In the genomic region with DNA sequence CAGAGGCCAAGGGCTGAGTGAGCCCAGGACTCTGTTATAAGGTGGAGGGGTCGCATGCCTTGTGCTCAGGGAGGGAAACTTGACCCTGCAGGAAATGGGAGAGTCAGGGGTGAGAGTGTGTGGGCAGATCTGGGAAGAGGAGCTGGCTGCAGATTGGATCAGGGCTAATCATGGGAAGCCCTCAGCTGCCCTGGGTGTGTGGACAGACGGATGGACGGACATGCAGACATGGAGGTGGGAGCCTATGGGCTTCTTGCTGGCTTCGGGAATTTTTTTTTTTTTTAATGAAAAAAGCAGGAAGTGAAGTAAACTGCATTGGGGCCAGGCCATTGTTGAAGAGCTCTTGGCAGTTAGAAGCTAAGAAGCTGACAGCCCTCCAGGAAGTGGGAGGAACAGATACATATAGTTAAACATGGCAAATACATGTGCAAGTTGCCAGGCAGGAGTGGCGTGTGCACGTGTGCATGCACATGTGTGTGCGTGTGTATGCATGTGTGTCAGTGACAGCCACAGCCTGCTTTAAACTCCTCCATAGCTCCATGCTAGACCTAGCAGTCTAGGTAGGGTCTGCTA, we compare ENCODE assay signal across 12 mouse cellular contexts. TPM values are rescaled to one million over a fixed set of nuclear protein-coding genes. Genes with fewer than 3 reads are reported as not detected.
DNase-seq lines count a peak whose midpoint lies in the region; ATAC-seq and TF ChIP-seq lines count a peak whose summit lies in the region.
"Had no signal": no experiment of that assay in that cellular context is flagged by ENCODE, and none has a peak within 500 bp of the region (broad histone marks: within the 10 kb centered on the region; RNA-seq: fewer than 3 reads in every experiment).

No protein-coding gene starts in this region.

- peaks cover 14% of the 10 kb centered on the region for H3K27me3 ChIP-seq in forebrain, embryonic 12.5 days
- H3K27me3 ChIP-seq in forebrain, embryonic 15.5 days: no peaks in the 10 kb centered on the region
- no peaks in the 10 kb centered on the region for H3K27me3 ChIP-seq in kidney, postnatal 0 days (ENCODE audit: insufficient read depth, low read length)
- no peaks in the 10 kb centered on the region for H3K27me3 ChIP-seq in E14TG2a.4 (ENCODE audit: insufficient read depth, low read length)
- H3K27me3 ChIP-seq in limb, embryonic 10.5 days (ENCODE audit: low read depth, poor library complexity, severe bottlenecking): peaks cover 19% of the 10 kb centered on the region
- no peaks in the 10 kb centered on the region for H3K27me3 ChIP-seq in hindbrain, embryonic 11.5 days (ENCODE audit: control insufficient read depth, insufficient read depth, low read length)
- H3K27me3 ChIP-seq in midbrain, embryonic 11.5 days (ENCODE audit: control insufficient read depth, insufficient read depth, low read length): no peaks in the 10 kb centered on the region

- peaks cover 17% of the 10 kb centered on the region for H3K36me3 ChIP-seq in forebrain, embryonic 12.5 days (replicated peaks)
- H3K36me3 ChIP-seq in forebrain, embryonic 15.5 days: peaks cover 3% of the 10 kb centered on the region; the same call in 1 of the 2 replicates
- peaks cover 24% of the 10 kb centered on the region for H3K36me3 ChIP-seq in kidney, postnatal 0 days (ENCODE audit: insufficient read depth, low read length)
- peaks cover 57% of the 10 kb centered on the region for H3K36me3 ChIP-seq in E14TG2a.4 (ENCODE audit: insufficient read depth, low read length)
- peaks cover 41% of the 10 kb centered on the region for H3K36me3 ChIP-seq in limb, embryonic 10.5 days
- H3K36me3 ChIP-seq in hindbrain, embryonic 11.5 days (ENCODE audit: control insufficient read depth, insufficient read depth, low read length): no peaks in the 10 kb centered on the region
- no peaks in the 10 kb centered on the region for H3K36me3 ChIP-seq in midbrain, embryonic 11.5 days (ENCODE audit: control insufficient read depth, insufficient read depth, low read length)

- no peak for ATAC-seq in forebrain, embryonic 12.5 days (ENCODE audit: low FRiP score)
- ATAC-seq in forebrain, embryonic 15.5 days (replicated peaks): no peak
- no peak for ATAC-seq in kidney, postnatal 0 days (replicated peaks; ENCODE audit: low FRiP score, low read depth)
- ATAC-seq in hindbrain, embryonic 11.5 days (ENCODE audit: low FRiP score): no peak
- no peak for ATAC-seq in midbrain, embryonic 11.5 days (ENCODE audit: low FRiP score)

- 0 out of 2 replicates have a peak overlapping the region, but pooled peaks have one; percentile 4 for H3K9ac ChIP-seq in forebrain, embryonic 12.5 days
- no peak overlapping the region for H3K9ac ChIP-seq in forebrain, embryonic 15.5 days (replicated peaks)
- no peak overlapping the region for H3K9ac ChIP-seq in kidney, postnatal 0 days (ENCODE audit: low read depth, low read length)
- no peak overlapping the region for H3K9ac ChIP-seq in hindbrain, embryonic 11.5 days (ENCODE audit: low read depth, low read length)
- H3K9ac ChIP-seq in midbrain, embryonic 11.5 days (ENCODE audit: low read length): no peak overlapping the region

- DNase-seq in kidney, postnatal 0 days (ENCODE audit: low spot score): peak; percentile 63
- no peak for DNase-seq in kidney, postnatal 25 days
- no peak for DNase-seq in limb, embryonic 10.5 days (ENCODE audit: low spot score)
- no peak for DNase-seq in hindbrain, embryonic 11.5 days (ENCODE audit: low spot score)
- DNase-seq in midbrain, embryonic 11.5 days (ENCODE audit: low spot score, missing footprints): no peak
- DNase-seq: cerebellum, adult 8-10 months; gastrocnemius, postnatal 25 days; kidney, postnatal 14 days; midbrain, embryonic 14.5 days had no signal

- 84% methylated on average over 7 of the region's 7 CpGs for WGBS in forebrain, embryonic 12.5 days
- WGBS in forebrain, embryonic 15.5 days: 84% methylated on average over 7 of the region's 7 CpGs
- WGBS in kidney, postnatal 0 days: 31% methylated on average over 7 of the region's 7 CpGs
- WGBS in limb, embryonic 10.5 days: 60% methylated on average over 7 of the region's 7 CpGs
- WGBS in hindbrain, embryonic 11.5 days: 77% methylated on average over 7 of the region's 7 CpGs
- 80% methylated on average over 7 of the region's 7 CpGs for WGBS in midbrain, embryonic 11.5 days

- no peak overlapping the region for H3K4me3 ChIP-seq in forebrain, embryonic 12.5 days (replicated peaks)
- no peak overlapping the region for H3K4me3 ChIP-seq in forebrain, embryonic 15.5 days
- no peak overlapping the region for H3K4me3 ChIP-seq in kidney, postnatal 0 days (replicated peaks; ENCODE audit: low read depth, low read length)
- H3K4me3 ChIP-seq in E14TG2a.4 (replicated peaks; ENCODE audit: low read length): peak overlapping the region; percentile 45
- H3K4me3 ChIP-seq in limb, embryonic 10.5 days: no peak overlapping the region
- no peak overlapping the region for H3K4me3 ChIP-seq in hindbrain, embryonic 11.5 days (ENCODE audit: low read depth, low read length)
- no peak overlapping the region for H3K4me3 ChIP-seq in midbrain, embryonic 11.5 days (ENCODE audit: low read depth, low read length)

- TF ChIP-seq CTCF in kidney, postnatal 0 days (IDR thresholded peaks at IDR 0.05; ENCODE audit: low read depth): no peak
- no peak for TF ChIP-seq CTCF in E14TG2a.4 (conservative IDR thresholded peaks at IDR 0.05; ENCODE audit: low read length)

- no peaks in the 10 kb centered on the region for H3K9me3 ChIP-seq in forebrain, embryonic 12.5 days
- no peaks in the 10 kb centered on the region for H3K9me3 ChIP-seq in forebrain, embryonic 15.5 days
- no peaks in the 10 kb centered on the region for H3K9me3 ChIP-seq in kidney, postnatal 0 days (replicated peaks; ENCODE audit: low read length)
- H3K9me3 ChIP-seq in E14TG2a.4 (ENCODE audit: low read length): no peaks in the 10 kb centered on the region
- H3K9me3 ChIP-seq in limb, embryonic 10.5 days (replicated peaks): no peaks in the 10 kb centered on the region
- no peaks in the 10 kb centered on the region for H3K9me3 ChIP-seq in hindbrain, embryonic 11.5 days (ENCODE audit: control insufficient read depth, low read length)
- H3K9me3 ChIP-seq in midbrain, embryonic 11.5 days (ENCODE audit: control insufficient read depth, low read length): no peaks in the 10 kb centered on the region

- no peak overlapping the region for H3K4me2 ChIP-seq in forebrain, embryonic 12.5 days
- H3K4me2 ChIP-seq in forebrain, embryonic 15.5 days (replicated peaks): no peak overlapping the region
- no peak overlapping the region for H3K4me2 ChIP-seq in kidney, postnatal 0 days (ENCODE audit: low read length)
- H3K4me2 ChIP-seq in hindbrain, embryonic 11.5 days (replicated peaks; ENCODE audit: low read depth, low read length): no peak overlapping the region
- H3K4me2 ChIP-seq in midbrain, embryonic 11.5 days: no peak overlapping the region

- H3K4me1 ChIP-seq in forebrain, embryonic 12.5 days: peaks cover 21% of the 10 kb centered on the region
- H3K4me1 ChIP-seq in forebrain, embryonic 15.5 days: no peaks in the 10 kb centered on the region
- H3K4me1 ChIP-seq in kidney, postnatal 0 days (replicated peaks; ENCODE audit: insufficient read depth, low read length): peaks cover 15% of the 10 kb centered on the region; the same call in 1 of the 2 replicates
- H3K4me1 ChIP-seq in E14TG2a.4 (replicated peaks; ENCODE audit: low read depth, low read length): peaks cover 95% of the 10 kb centered on the region
- peaks cover 47% of the 10 kb centered on the region for H3K4me1 ChIP-seq in limb, embryonic 10.5 days
- peaks cover 7% of the 10 kb centered on the region; the same call in 1 of the 2 replicates for H3K4me1 ChIP-seq in hindbrain, embryonic 11.5 days (replicated peaks; ENCODE audit: control insufficient read depth, insufficient read depth, low read length)
- H3K4me1 ChIP-seq in midbrain, embryonic 11.5 days (ENCODE audit: control insufficient read depth, insufficient read depth, low read length): peaks cover 3% of the 10 kb centered on the region; the same call in 1 of the 2 replicates

- H3K27ac ChIP-seq in forebrain, embryonic 12.5 days: no peak overlapping the region
- H3K27ac ChIP-seq in forebrain, embryonic 15.5 days (replicated peaks): no peak overlapping the region
- peak overlapping the region; percentile 50; the same call in 1 of the 2 replicates for H3K27ac ChIP-seq in kidney, postnatal 0 days
- H3K27ac ChIP-seq in limb, embryonic 10.5 days: peak overlapping the region; percentile 42
- H3K27ac ChIP-seq in hindbrain, embryonic 11.5 days (ENCODE audit: low read depth, low read length): no peak overlapping the region
- no peak overlapping the region for H3K27ac ChIP-seq in midbrain, embryonic 11.5 days (ENCODE audit: low read depth, low read length)

RNA-seq across cellular contexts. Expression of gene Tnfrsf25, which starts 14.6 kb away (rescaled TPM):
- 0.66 and 0.76 TPM in 2 replicates for polyA plus RNA-seq in forebrain, embryonic 12.5 days (2016; fragmentation: Nextera tagmentation; extraction: Ambion mirVana)
- polyA plus RNA-seq in forebrain, embryonic 15.5 days (2015; fragmentation: Nextera tagmentation; extraction: Ambion mirVana): 0.53 and 1.0 TPM in 2 replicates
- 0.68 and 0.83 TPM in 2 replicates for polyA plus RNA-seq in kidney, postnatal 0 days (2015; fragmentation: Nextera tagmentation; extraction: Ambion mirVana)
- 0.67 and 0.75 TPM in 2 replicates for polyA plus RNA-seq in limb, embryonic 10.5 days (2016; fragmentation: Nextera tagmentation; extraction: Ambion mirVana)
- 0.18 and 0.28 TPM in 2 replicates for polyA plus RNA-seq in hindbrain, embryonic 11.5 days (2014; fragmentation: Nextera tagmentation; extraction: Ambion mirVana)
- 0.28 and 0.31 TPM in 2 replicates for polyA plus RNA-seq in midbrain, embryonic 11.5 days (2014; fragmentation: Nextera tagmentation; extraction: Ambion mirVana)

RNA-seq across cellular contexts. Expression of gene Plekhg5, which starts 28.9 kb away (rescaled TPM):
- 9.5 and 10.8 TPM in 2 replicates for polyA plus RNA-seq in forebrain, embryonic 12.5 days (2016; fragmentation: Nextera tagmentation; extraction: Ambion mirVana)
- polyA plus RNA-seq in forebrain, embryonic 15.5 days (2015; fragmentation: Nextera tagmentation; extraction: Ambion mirVana): 9.3 and 10.9 TPM in 2 replicates
- 18.3 and 19.3 TPM in 2 replicates for polyA plus RNA-seq in kidney, postnatal 0 days (2015; fragmentation: Nextera tagmentation; extraction: Ambion mirVana)
- polyA plus RNA-seq in limb, embryonic 10.5 days (2016; fragmentation: Nextera tagmentation; extraction: Ambion mirVana): 9.5 and 13.3 TPM in 2 replicates
- 4.0 and 4.6 TPM in 2 replicates for polyA plus RNA-seq in hindbrain, embryonic 11.5 days (2014; fragmentation: Nextera tagmentation; extraction: Ambion mirVana)
- polyA plus RNA-seq in midbrain, embryonic 11.5 days (2014; fragmentation: Nextera tagmentation; extraction: Ambion mirVana): 3.6 and 5.1 TPM in 2 replicates

RNA-seq across cellular contexts. Expression of gene Espn, which starts 51.0 kb away (rescaled TPM):
- 1.8 and 2.1 TPM in 2 replicates for polyA plus RNA-seq in forebrain, embryonic 12.5 days (2016; fragmentation: Nextera tagmentation; extraction: Ambion mirVana)
- polyA plus RNA-seq in forebrain, embryonic 15.5 days (2015; fragmentation: Nextera tagmentation; extraction: Ambion mirVana): 0.09 and 0.10 TPM in 2 replicates
- polyA plus RNA-seq in kidney, postnatal 0 days (2015; fragmentation: Nextera tagmentation; extraction: Ambion mirVana): 32.9 and 35.0 TPM in 2 replicates
- polyA plus RNA-seq in limb, embryonic 10.5 days (2016; fragmentation: Nextera tagmentation; extraction: Ambion mirVana): 2.9 and 3.2 TPM in 2 replicates
- polyA plus RNA-seq in hindbrain, embryonic 11.5 days (2014; fragmentation: Nextera tagmentation; extraction: Ambion mirVana): 1.4 and 2.0 TPM in 2 replicates
- polyA plus RNA-seq in midbrain, embryonic 11.5 days (2014; fragmentation: Nextera tagmentation; extraction: Ambion mirVana): 0.33 and 0.61 TPM in 2 replicates
- polyA plus RNA-seq: midbrain, embryonic 14.5 days had no signal

RNA-seq across cellular contexts. Expression of gene Hes2, which starts 57.5 kb away (rescaled TPM):
- not detected in 2 replicates for polyA plus RNA-seq in forebrain, embryonic 12.5 days (2016; fragmentation: Nextera tagmentation; extraction: Ambion mirVana)
- not detected in 2 replicates for polyA plus RNA-seq in forebrain, embryonic 15.5 days (2015; fragmentation: Nextera tagmentation; extraction: Ambion mirVana)
- polyA plus RNA-seq in kidney, postnatal 0 days (2015; fragmentation: Nextera tagmentation; extraction: Ambion mirVana): 0.41 and 0.78 TPM in 2 replicates
- not detected in 2 replicates for polyA plus RNA-seq in limb, embryonic 10.5 days (2016; fragmentation: Nextera tagmentation; extraction: Ambion mirVana)
- polyA plus RNA-seq in hindbrain, embryonic 11.5 days (2014; fragmentation: Nextera tagmentation; extraction: Ambion mirVana): 2.7 and 4.3 TPM in 2 replicates
- polyA plus RNA-seq in midbrain, embryonic 11.5 days (2014; fragmentation: Nextera tagmentation; extraction: Ambion mirVana): 1.0 and 1.4 TPM in 2 replicates
- polyA plus RNA-seq: midbrain, embryonic 14.5 days had no signal

Comparison
In these comparisons a context has a peak if more than half of its experiments do, and no peak if none do; other contexts are left out.
1. H3K27ac ChIP-seq: peak in kidney, postnatal 0 days (single experiment) and limb, embryonic 10.5 days (single experiment); none in forebrain, embryonic 12.5 days (single experiment), forebrain, embryonic 15.5 days (single experiment), hindbrain, embryonic 11.5 days (single experiment) and midbrain, embryonic 11.5 days (single experiment).